Mouse (Mus musculus): ENCODE results near the gene Vangl2. TPM values are rescaled to one million over a fixed set of nuclear protein-coding genes. Genes with fewer than 3 reads are reported as not detected.

Gene Vangl2
- total RNA-seq, 1 experiment from 2014 or later = 2.0 TPM

GRCm38 (mm10) chr1:172046938-172047337 lies 18.7 kb upstream of the Vangl2 start:
- ATAC-seq (ENCODE audit: extremely low read depth, insufficient number of reproducible peaks, low FRiP score, poor library complexity, severe bottlenecking) = peak; percentile 73

DNA sequence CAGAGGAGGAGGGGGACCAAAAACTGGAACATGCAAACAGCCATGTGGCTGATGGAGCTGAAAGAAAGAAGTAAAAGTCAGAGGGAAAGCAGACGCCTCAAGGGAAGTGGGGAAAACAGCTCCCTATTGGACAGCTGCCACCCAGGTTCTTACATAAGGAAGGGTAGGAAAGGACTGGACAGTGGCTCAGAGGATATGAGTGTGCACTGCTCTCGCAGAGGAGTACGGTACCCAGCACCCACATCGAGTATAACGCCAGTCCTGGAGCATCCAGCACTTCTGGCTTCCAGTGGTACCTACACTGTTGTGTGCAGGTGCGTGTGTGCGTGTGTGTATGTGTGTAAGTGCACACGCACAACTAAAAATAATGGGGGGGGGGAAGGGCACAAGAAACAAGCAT lies 18.2 kb upstream of the Vangl2 start:
- ATAC-seq (ENCODE audit: extremely low read depth, insufficient number of reproducible peaks, low FRiP score, poor library complexity, severe bottlenecking) = no peak

- ATAC-seq (ENCODE audit: extremely low read depth, insufficient number of reproducible peaks, low FRiP score, poor library complexity, severe bottlenecking) = no peak
These were observed 1.7 kb upstream of the Vangl2 start for GRCm38 (mm10) chr1:172029914-172030313.

DNA sequence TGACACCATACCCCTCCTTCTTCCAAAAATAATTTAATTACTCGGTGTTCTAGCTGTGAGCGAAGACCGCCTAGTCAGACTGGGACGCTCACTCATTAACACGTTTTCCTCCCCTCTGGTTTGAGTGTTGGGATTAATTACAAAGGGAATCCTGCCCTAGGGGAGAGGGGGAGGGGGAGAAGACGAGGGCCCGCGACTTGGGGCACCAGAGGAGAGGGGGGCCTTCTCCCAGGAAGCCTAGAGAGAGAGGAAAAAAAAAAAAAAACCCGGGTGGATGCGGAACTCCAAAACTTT lies 488 bp downstream of the Vangl2 start:
- ATAC-seq (ENCODE audit: extremely low read depth, insufficient number of reproducible peaks, low FRiP score, poor library complexity, severe bottlenecking) = no peak

GRCm38 (mm10) chr1:172027010-172027808 lies 1.0 kb downstream of the Vangl2 start:
- peak; percentile 57 for ATAC-seq (ENCODE audit: extremely low read depth, insufficient number of reproducible peaks, low FRiP score, poor library complexity, severe bottlenecking)

DNA sequence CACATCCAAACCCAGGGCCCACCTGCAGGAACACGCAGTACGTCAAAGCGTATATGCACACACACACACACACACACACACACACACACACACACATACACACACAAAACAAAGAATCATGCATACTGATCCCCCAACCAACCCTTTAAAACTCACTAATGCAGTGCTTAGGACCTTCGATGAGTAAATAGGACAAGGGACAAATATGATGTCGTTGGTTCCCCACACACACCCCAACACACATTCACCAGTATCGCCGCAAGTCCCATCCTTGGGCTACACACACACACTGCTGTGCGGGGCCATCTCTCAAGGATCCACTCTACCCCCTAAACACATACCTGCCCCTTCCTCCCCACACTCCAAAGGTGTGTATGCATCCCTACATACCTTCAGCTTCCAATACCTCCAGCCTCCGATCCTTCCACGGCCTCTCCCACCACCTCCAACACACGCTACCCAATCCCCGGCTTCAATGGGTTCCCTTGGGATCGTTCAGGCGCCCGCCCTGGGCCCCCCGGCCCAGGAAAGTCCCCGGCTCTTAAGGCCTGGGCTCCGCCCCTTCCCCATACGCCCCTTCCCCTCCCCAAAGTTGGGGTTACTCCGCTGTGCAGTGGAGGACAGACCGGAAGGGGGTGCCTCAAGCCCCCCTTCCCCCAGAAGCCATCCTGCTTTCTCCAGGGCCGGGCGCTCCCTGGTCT lies 1.9 kb downstream of the Vangl2 start:
- no peak for ATAC-seq (ENCODE audit: extremely low read depth, insufficient number of reproducible peaks, low FRiP score, poor library complexity, severe bottlenecking)

- ATAC-seq (ENCODE audit: extremely low read depth, insufficient number of reproducible peaks, low FRiP score, poor library complexity, severe bottlenecking) = no peak
These were observed 2.9 kb downstream of the Vangl2 start for GRCm38 (mm10) chr1:172025201-172025904.

GRCm38 (mm10) chr1:172024140-172024895 lies 3.9 kb downstream of the Vangl2 start:
- no peak for ATAC-seq (ENCODE audit: extremely low read depth, insufficient number of reproducible peaks, low FRiP score, poor library complexity, severe bottlenecking)

GRCm38 (mm10) chr1:172019863-172020521 lies 8.3 kb downstream of the Vangl2 start:
- ATAC-seq (ENCODE audit: extremely low read depth, insufficient number of reproducible peaks, low FRiP score, poor library complexity, severe bottlenecking) = no peak

- ATAC-seq (ENCODE audit: extremely low read depth, insufficient number of reproducible peaks, low FRiP score, poor library complexity, severe bottlenecking) = no peak
These were observed 8.9 kb downstream of the Vangl2 start for GRCm38 (mm10) chr1:172019339-172019738.

DNA sequence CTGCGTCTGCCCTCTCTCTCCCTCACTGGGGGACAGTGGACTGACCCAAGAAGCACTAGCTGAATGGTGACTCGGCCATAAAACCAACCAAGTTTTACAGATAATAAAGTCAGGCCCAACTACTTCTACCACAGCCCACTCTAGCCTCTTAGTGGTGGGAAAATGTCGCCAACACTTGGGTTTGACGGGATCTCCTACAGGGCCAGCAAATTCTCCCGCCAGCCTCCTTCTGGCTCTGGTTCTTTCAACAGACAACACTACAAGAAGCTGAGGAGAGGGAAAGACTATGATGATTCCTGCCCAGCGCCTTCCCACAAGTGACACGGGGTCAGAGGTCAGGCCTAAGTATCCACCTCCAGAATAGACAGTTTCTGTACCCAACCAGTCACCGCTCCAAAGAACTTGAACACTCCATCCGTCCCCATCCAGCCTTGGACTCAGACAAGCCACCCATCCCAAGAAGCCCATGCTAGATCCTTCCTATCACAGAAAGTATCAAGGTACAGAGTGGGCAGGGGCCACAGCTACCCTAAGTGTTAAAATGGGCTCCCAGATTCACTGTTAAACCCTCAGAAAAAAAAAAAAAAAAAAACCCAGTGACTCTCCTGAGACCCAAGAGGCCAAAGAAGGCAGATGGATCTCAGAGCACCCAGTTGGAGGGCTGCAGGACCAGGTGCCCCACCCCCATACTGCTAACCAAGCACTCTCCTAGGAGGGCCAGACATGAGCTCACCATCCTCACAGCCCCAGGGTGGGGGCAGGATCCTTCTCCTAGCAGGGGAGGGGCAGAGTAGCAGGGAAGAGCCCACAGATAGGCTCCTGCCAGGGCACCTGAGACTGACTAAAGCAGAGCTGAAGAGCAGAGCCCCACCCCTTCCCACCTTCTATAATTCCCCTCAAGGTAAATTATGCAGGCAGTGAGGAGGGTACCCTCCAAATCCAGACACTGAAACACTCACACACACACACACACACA lies 9.6 kb downstream of the Vangl2 start:
- no peak for ATAC-seq (ENCODE audit: extremely low read depth, insufficient number of reproducible peaks, low FRiP score, poor library complexity, severe bottlenecking)

DNA sequence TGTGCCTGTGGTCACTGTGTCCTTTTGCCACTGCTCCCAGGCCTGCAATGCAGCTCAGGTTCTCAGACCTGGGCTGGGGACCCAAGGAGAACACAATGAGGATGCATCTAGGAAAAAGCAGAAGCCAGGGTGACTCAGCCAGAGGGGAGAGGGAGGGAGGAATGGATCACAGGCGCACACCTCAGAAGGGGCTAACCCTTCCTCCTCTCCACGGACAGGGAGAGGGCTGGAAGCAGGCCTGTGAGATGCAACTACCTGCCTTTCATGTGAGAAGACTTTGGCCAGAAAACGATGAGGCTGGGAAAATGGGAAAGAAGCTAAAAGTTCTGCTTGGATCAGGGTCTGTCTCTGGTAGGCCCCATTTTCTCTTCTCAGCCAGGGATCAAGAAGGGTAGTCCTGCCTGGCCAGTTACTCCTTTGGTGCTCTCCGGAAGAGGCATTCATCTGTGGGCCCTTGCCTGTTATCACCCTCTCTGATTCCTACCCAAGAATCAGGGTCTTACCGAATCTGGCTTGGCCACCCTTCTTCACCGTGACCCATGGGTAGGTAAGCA lies 10.7 kb downstream of the Vangl2 start:
- no peak for ATAC-seq (ENCODE audit: extremely low read depth, insufficient number of reproducible peaks, low FRiP score, poor library complexity, severe bottlenecking)

DNA sequence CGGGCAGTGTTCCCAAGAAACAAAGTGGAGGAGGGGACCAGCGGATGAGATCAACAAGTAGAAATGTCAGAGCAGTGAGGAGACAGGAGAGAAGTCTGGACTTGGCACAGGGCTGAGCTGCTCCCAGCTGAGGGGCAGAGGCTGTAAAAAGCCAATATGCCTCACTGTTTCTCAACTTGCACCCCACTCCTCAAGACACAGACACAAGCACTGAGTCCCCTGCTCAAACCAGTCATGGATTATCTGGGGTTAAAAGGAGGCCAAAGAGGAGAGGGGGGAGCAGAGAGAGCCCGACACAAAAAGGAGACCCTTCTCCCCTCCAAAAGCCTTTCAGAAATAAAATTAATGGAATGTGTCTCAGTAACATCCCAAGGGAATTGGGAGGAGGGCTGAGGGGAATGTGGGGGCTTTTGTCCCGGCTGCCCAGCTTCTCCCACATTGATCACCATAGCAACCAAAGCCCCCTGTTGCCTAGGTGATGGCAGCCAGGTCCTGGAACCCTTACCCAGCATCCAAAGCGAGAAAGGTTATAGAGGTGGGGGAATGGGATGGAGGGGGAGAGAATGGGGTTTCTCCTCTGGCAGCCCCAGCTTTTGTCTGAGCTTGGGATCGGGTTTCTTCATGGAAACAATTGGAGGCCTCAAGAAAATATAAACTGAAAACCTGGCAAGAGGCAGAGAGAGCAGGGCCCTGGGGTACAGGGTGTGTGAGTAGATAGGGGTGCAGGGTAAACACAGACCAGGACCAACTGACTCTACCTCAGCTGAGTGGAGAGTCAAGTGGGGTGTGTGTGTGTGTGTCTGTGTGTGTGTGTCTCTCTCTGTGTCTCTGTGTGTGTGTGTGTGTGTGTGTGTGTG lies 11.4 kb downstream of the Vangl2 start:
- ATAC-seq (ENCODE audit: extremely low read depth, insufficient number of reproducible peaks, low FRiP score, poor library complexity, severe bottlenecking) = no peak

DNA sequence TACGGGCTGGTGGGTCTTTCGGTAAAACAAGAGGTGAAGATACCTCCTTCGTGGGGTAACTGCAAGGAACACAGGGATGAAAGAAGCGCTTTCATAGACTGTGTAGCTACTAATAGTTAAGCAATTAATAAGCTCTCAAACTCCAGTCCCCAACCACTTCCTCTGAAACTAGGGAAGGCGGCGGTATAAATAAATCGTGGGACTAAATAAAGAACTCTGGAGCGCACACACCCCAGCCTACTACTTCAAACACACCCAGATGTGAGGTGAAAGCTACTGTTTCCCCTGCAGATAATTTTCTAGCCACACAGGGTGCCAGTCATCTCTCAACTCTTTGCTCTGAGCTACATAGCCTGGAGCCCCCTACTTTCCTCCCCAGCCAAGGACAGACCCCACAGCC lies 12.2 kb downstream of the Vangl2 start:
- no peak for ATAC-seq (ENCODE audit: extremely low read depth, insufficient number of reproducible peaks, low FRiP score, poor library complexity, severe bottlenecking)

DNA sequence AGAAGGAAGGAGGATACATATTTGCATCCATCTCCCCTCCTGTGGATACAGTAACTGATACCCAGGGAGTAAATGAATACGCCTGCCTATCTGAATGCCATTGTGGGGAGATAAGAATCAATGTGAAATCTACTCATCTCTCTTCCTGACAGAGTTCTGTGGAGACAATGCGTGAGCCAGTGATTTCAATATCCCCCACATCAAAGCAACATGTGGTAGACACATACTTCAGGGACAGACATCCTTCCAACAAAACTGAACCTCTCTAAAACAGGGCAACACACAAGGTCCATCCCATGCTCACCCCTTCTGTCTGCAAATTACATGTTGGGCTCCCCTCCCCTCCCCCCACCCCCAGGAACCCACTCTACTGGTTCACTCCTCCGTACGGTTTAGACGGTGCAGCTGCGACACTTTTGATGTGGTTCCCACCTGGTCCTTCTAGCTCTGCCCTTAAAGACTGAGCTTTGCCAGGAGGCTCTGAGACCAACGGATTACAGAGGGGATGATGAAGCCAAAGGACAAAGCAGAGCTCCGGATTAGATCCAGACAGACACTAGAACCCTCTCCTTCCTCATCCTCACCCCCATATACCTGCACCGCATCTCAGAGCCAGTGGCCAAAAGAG lies 12.8 kb downstream of the Vangl2 start:
- no peak for ATAC-seq (ENCODE audit: extremely low read depth, insufficient number of reproducible peaks, low FRiP score, poor library complexity, severe bottlenecking)

GRCm38 (mm10) chr1:172014771-172015170 lies 13.5 kb downstream of the Vangl2 start:
- no peak for ATAC-seq (ENCODE audit: extremely low read depth, insufficient number of reproducible peaks, low FRiP score, poor library complexity, severe bottlenecking)

All from neutrophil, adult 5-6 weeks (primary cell).